Mouse (Mus musculus): ENCODE results near the gene B4galt1. TPM values are rescaled to one million over a fixed set of nuclear protein-coding genes. Genes with fewer than 3 reads are reported as not detected.

B4galt1 gene
- polyA plus RNA-seq, 1 experiment from 2014 or later: 32.9 TPM

DNA sequence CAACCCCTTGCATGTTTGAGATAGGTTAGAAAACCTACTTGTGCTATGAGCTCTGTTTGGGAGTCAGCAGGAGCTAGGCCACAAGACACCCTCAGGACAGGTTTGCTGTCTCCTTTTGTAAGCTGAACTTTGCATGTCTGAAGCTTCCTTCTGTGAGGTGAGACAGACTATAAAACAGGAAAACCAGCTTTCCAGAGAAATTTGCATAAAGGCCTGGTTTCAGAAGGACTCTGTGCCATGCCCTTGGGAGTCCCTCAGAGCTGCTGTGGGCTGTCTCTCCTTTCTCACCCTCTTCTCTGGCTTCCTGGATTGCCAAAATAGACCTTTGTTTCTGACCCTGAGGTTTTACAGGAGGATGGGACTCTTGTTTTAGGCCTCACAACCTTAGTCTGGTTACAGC is 59.5 kb downstream of the B4galt1 start:
- Histone ChIP-seq H3K4me1 (replicated peaks) (no peaks in the 10 kb centered on the region), H3K9ac (replicated peaks) (no peak overlapping the region), H3K9me3 (no peaks in the 10 kb centered on the region), H3K27ac (no peak overlapping the region), H3K27me3 (no peaks in the 10 kb centered on the region), H3K36me3 (no peaks in the 10 kb centered on the region), H3K4me2 (no peak overlapping the region), H3K4me3 (replicated peaks) (no peak overlapping the region)
- no peak for ATAC-seq (ENCODE audit: insufficient number of reproducible peaks, insufficient read depth, low FRiP score, low TSS enrichment, low read depth)

GRCm38 (mm10) chr4:40791176-40791575 is 62.6 kb downstream of the B4galt1 start:
- H3K9ac ChIP-seq (replicated peaks): no peak overlapping the region
- H3K27ac ChIP-seq: no peak overlapping the region
- no peak for ATAC-seq (ENCODE audit: insufficient number of reproducible peaks, insufficient read depth, low FRiP score, low TSS enrichment, low read depth)
- no peaks in the 10 kb centered on the region for H3K4me1 ChIP-seq (replicated peaks)
- no peak overlapping the region for H3K4me3 ChIP-seq (replicated peaks)
- WGBS: 89% methylated on average over 4 of the region's 4 CpGs
- no peaks in the 10 kb centered on the region for H3K27me3 ChIP-seq
- no peaks in the 10 kb centered on the region for H3K9me3 ChIP-seq
- H3K4me2 ChIP-seq: no peak overlapping the region
- no peaks in the 10 kb centered on the region for H3K36me3 ChIP-seq

DNA sequence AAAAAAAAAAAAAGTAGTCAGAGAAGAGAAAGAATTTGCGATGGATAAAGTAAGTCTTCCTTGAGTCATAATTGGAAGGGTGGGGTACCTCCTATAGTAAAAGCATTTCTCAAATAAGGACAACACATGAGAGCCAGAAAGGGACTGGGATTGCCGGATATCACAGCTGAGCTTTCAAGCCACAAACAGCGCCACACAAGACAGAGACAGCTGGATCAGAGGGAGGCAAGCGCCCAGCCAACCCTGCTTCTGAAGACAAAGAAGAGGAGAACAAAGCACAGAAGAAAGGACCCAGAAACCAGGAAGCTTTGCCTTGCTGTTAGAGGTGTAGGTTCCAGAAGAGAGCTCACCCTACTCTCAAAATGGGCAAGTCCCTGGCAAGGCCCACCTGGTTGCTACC is 67.2 kb downstream of the B4galt1 start:
- Histone ChIP-seq H3K4me2 (no peak overlapping the region), H3K27me3 (no peaks in the 10 kb centered on the region), H3K4me3 (replicated peaks) (no peak overlapping the region), H3K36me3 (no peaks in the 10 kb centered on the region), H3K4me1 (replicated peaks) (peaks cover 8% of the 10 kb centered on the region), H3K9ac (replicated peaks) (no peak overlapping the region), H3K9me3 (no peaks in the 10 kb centered on the region), H3K27ac (no peak overlapping the region)
- 90% methylated on average over 4 of the region's 4 CpGs for WGBS
- ATAC-seq (ENCODE audit: insufficient number of reproducible peaks, insufficient read depth, low FRiP score, low TSS enrichment, low read depth): no peak

DNA sequence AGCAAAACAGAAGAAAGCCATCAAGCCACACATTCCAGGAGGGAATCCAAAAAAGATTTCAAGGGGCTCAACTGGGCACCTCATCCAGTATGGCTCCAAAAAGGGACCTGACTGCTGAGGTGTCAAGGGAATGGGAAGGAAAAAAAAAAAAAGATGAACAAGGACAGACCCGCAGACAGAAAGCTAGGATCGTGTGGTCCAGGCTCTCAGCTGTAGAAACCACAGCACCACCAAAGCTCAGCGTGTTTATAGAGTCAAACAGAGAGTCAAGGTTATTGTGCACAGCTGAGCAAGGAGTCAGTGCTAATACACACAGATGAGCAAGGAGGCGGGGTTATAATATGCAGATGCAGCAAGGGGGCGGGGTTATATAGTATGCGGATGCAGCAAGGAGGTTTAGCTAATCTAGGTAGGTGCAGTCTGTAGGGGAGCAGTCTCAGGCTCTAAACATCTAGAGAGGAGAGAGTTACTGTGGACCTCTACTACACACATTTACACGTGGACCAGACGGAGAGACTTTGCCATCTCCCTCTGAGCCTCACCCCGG is 68.1 kb downstream of the B4galt1 start:
- WGBS: 81% methylated on average over 9 of the region's 9 CpGs
- H3K4me2 ChIP-seq: no peak overlapping the region
- no peak for ATAC-seq (ENCODE audit: insufficient number of reproducible peaks, insufficient read depth, low FRiP score, low TSS enrichment, low read depth)
- peaks cover 14% of the 10 kb centered on the region for H3K4me1 ChIP-seq (replicated peaks)
- H3K9me3 ChIP-seq: no peaks in the 10 kb centered on the region
- no peak overlapping the region for H3K27ac ChIP-seq
- no peaks in the 10 kb centered on the region for H3K27me3 ChIP-seq
- H3K36me3 ChIP-seq: no peaks in the 10 kb centered on the region
- H3K9ac ChIP-seq (replicated peaks): no peak overlapping the region
- H3K4me3 ChIP-seq (replicated peaks): no peak overlapping the region

GRCm38 (mm10) chr4:40784556-40785169 is 69.1 kb downstream of the B4galt1 start:
- ATAC-seq (ENCODE audit: insufficient number of reproducible peaks, insufficient read depth, low FRiP score, low TSS enrichment, low read depth): no peak
- Histone ChIP-seq H3K4me2 (no peak overlapping the region), H3K27me3 (no peaks in the 10 kb centered on the region), H3K4me1 (replicated peaks) (peaks cover 14% of the 10 kb centered on the region), H3K9ac (replicated peaks) (no peak overlapping the region), H3K4me3 (replicated peaks) (no peak overlapping the region), H3K36me3 (no peaks in the 10 kb centered on the region), H3K27ac (no peak overlapping the region), H3K9me3 (no peaks in the 10 kb centered on the region)
- WGBS: 87% methylated on average over 10 of the region's 10 CpGs

- H3K36me3 ChIP-seq: no peaks in the 10 kb centered on the region
- no peak overlapping the region for H3K4me3 ChIP-seq (replicated peaks)
- H3K9me3 ChIP-seq: no peaks in the 10 kb centered on the region
- H3K4me1 ChIP-seq (replicated peaks): peaks cover 14% of the 10 kb centered on the region
- no peak for ATAC-seq (ENCODE audit: insufficient number of reproducible peaks, insufficient read depth, low FRiP score, low TSS enrichment, low read depth)
- 96% methylated on average over 4 of the region's 4 CpGs for WGBS
- no peak overlapping the region for H3K27ac ChIP-seq
- no peak overlapping the region for H3K4me2 ChIP-seq
- no peak overlapping the region for H3K9ac ChIP-seq (replicated peaks)
- no peaks in the 10 kb centered on the region for H3K27me3 ChIP-seq
Measured at GRCm38 (mm10) chr4:40783049-40783448, 70.8 kb downstream of the B4galt1 start.

DNA sequence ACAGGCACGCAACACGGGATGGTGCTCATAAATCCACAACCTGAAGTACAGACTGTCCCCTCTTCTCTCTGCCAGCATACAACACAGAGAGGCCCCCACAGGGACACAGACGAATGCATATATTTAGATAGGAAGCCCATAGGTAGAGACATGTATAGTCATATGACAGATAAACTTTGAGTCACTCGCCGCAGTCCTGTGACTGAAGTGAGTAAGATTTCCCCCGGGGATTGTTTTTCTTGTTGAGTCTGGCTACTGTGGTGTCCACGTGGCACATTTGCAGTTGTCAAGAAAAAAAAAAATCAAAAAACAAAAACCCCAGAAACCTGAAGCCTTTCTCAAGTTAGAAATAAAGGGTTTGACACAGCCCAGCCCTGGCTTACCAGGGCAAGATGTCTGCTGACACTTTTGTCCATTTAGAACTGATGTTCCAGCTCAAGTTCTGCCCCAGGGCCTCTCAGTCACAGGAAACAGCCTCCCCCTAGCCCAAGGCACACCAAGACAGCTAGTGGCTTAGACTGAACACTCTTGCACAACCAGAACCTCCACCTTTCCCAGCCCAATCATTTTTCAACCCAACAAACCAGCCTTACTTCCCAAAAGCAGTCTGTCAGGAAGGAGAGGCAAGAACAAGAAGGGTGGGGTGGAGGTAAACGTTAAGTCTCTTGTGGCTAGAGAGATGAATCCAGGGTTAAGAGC is 71.9 kb downstream of the B4galt1 start:
- no peak for ATAC-seq (ENCODE audit: insufficient number of reproducible peaks, insufficient read depth, low FRiP score, low TSS enrichment, low read depth)
- no peak overlapping the region for H3K27ac ChIP-seq
- no peaks in the 10 kb centered on the region for H3K9me3 ChIP-seq
- no peak overlapping the region for H3K4me3 ChIP-seq (replicated peaks)
- no peak overlapping the region for H3K4me2 ChIP-seq
- no peaks in the 10 kb centered on the region for H3K36me3 ChIP-seq
- H3K27me3 ChIP-seq: no peaks in the 10 kb centered on the region
- WGBS: 54% methylated on average over 8 of the region's 8 CpGs
- H3K4me1 ChIP-seq (replicated peaks): peaks cover 14% of the 10 kb centered on the region
- H3K9ac ChIP-seq (replicated peaks): no peak overlapping the region

DNA sequence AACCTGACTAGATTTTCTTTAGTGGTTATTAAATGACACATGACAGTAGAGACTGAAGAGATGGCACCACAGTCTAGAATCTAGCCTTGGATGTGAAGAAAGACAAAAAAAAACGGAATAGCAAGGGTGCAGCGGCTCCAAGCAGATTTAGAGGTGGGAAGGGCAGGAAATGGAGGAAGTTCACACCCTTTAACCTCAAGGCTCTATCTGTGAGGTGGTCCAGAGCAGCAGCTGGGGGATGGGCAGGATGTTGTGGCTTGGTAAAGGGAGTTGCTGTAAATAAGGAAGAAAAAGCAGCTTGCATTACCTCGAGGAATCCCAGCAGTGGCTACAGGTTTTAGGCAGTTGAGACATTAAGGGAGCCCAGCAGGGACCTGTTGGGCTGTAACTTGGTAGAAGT is 72.7 kb downstream of the B4galt1 start:
- Histone ChIP-seq H3K36me3 (no peaks in the 10 kb centered on the region), H3K27ac (no peak overlapping the region), H3K4me2 (no peak overlapping the region), H3K4me1 (replicated peaks) (peaks cover 14% of the 10 kb centered on the region), H3K4me3 (replicated peaks) (no peak overlapping the region), H3K9ac (replicated peaks) (no peak overlapping the region), H3K27me3 (no peaks in the 10 kb centered on the region), H3K9me3 (no peaks in the 10 kb centered on the region)
- no peak for ATAC-seq (ENCODE audit: insufficient number of reproducible peaks, insufficient read depth, low FRiP score, low TSS enrichment, low read depth)
- WGBS: 4% methylated on average over 3 of the region's 3 CpGs

- H3K4me2 ChIP-seq: no peak overlapping the region
- no peak for ATAC-seq (ENCODE audit: insufficient number of reproducible peaks, insufficient read depth, low FRiP score, low TSS enrichment, low read depth)
- peaks cover 26% of the 10 kb centered on the region for H3K4me1 ChIP-seq (replicated peaks)
- WGBS: 88% methylated on average over 6 of the region's 6 CpGs
- H3K4me3 ChIP-seq (replicated peaks): no peak overlapping the region
- no peaks in the 10 kb centered on the region for H3K9me3 ChIP-seq
- no peak overlapping the region for H3K9ac ChIP-seq (replicated peaks)
- no peaks in the 10 kb centered on the region for H3K27me3 ChIP-seq
- no peaks in the 10 kb centered on the region for H3K36me3 ChIP-seq
- no peak overlapping the region for H3K27ac ChIP-seq
Measured at GRCm38 (mm10) chr4:40778656-40779055, 75.1 kb downstream of the B4galt1 start.

DNA sequence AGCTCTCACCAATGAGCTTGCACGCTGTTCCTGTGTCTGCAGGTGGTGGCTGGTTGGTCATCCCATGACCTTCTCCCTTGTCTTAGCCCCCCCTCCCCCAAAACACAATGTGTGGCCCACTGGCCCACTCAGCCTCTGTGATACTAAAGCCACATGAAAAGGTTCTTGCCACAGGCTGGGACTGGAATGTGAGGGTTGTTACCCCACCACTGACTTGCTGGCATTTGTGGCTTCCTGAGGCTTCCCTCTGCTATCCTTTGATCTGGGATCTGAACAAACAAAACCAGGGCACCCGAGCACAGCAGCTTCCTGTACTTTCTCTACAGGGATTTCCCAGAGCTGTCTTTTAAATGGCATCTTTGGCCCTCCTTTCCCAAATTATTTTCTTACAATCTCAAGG is 76.7 kb downstream of the B4galt1 start:
- Histone ChIP-seq H3K4me1 (replicated peaks) (peaks cover 27% of the 10 kb centered on the region), H3K27me3 (no peaks in the 10 kb centered on the region), H3K4me3 (replicated peaks) (no peak overlapping the region), H3K9me3 (no peaks in the 10 kb centered on the region), H3K27ac (0 out of 2 replicates have a peak overlapping the region, but pooled peaks have one; percentile 7), H3K36me3 (no peaks in the 10 kb centered on the region), H3K9ac (replicated peaks) (no peak overlapping the region), H3K4me2 (no peak overlapping the region)
- 25% methylated on average over 2 of the region's 2 CpGs for WGBS
- no peak for ATAC-seq (ENCODE audit: insufficient number of reproducible peaks, insufficient read depth, low FRiP score, low TSS enrichment, low read depth)

- Histone ChIP-seq H3K36me3 (no peaks in the 10 kb centered on the region), H3K27me3 (no peaks in the 10 kb centered on the region), H3K4me2 (no peak overlapping the region), H3K9me3 (no peaks in the 10 kb centered on the region), H3K27ac (no peak overlapping the region), H3K4me1 (replicated peaks) (peaks cover 21% of the 10 kb centered on the region), H3K9ac (replicated peaks) (no peak overlapping the region), H3K4me3 (replicated peaks) (no peak overlapping the region)
- WGBS: 66% methylated on average over 4 of the region's 4 CpGs
- ATAC-seq (ENCODE audit: insufficient number of reproducible peaks, insufficient read depth, low FRiP score, low TSS enrichment, low read depth): no peak
Measured at GRCm38 (mm10) chr4:40776416-40776815, 77.4 kb downstream of the B4galt1 start.
